ENCODE assay signal across 20 mouse cellular contexts in the genomic region with DNA sequence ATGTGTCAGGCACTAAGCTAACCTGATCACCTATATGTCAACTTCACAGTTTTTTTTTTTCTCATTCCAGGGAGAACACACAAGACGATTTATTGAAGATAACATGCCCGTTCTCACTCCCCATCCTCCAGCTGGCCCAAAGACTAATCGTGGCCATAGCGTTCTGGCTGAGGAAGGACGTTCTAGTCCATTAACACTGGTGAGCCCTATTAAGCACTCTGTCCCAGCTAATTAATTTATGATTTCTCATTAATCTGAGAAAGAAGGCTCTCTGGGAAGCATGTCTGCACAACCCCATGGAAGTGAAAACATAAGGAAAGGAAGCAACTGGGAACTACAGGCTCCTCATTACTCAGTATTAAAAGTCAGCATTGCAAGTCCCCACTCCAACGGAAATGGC. TPM values are rescaled to one million over a fixed set of nuclear protein-coding genes. Genes with fewer than 3 reads are reported as not detected.
"Had no signal": no experiment of that assay in that cellular context is flagged by ENCODE, and none has a peak within 500 bp of the region (broad histone marks: within the 10 kb centered on the region; RNA-seq: fewer than 3 reads in every experiment).

No protein-coding gene starts in this region.

- H3K27me3 ChIP-seq: midbrain, embryonic 12.5 days; neural tube, embryonic 12.5 days; neural tube, embryonic 15.5 days had no signal

- H3K4me2 ChIP-seq: lung, embryonic 14.5 days; midbrain, embryonic 12.5 days; neural tube, embryonic 12.5 days; neural tube, embryonic 15.5 days had no signal

- DNase-seq: lung, adult 18-20 months; lung, embryonic 14.5 days; lung, postnatal 10 days; lung, postnatal 4 days; midbrain, embryonic 14.5 days; retina, postnatal 1 day; right cerebral cortex, adult 18-20 months; right cerebral cortex, postnatal 25 days; right cerebral cortex, postnatal 4 days; spleen, adult 18-20 months; thymus, adult 18-20 months; thymus, postnatal 14 days; thymus, postnatal 36 days had no signal

- H3K9ac ChIP-seq: lung, embryonic 14.5 days; midbrain, embryonic 12.5 days; neural tube, embryonic 12.5 days; neural tube, embryonic 15.5 days had no signal

- H3K9me3 ChIP-seq: midbrain, embryonic 10.5 days; midbrain, embryonic 12.5 days; neural tube, embryonic 12.5 days; neural tube, embryonic 15.5 days had no signal

- H3K4me3 ChIP-seq: midbrain, embryonic 10.5 days; midbrain, embryonic 12.5 days; myocyte; neural tube, embryonic 12.5 days; neural tube, embryonic 15.5 days had no signal

- H3K36me3 ChIP-seq: midbrain, embryonic 10.5 days; midbrain, embryonic 12.5 days; neural tube, embryonic 12.5 days; neural tube, embryonic 15.5 days had no signal

- H3K27ac ChIP-seq: midbrain, embryonic 10.5 days; midbrain, embryonic 12.5 days; neural tube, embryonic 12.5 days; neural tube, embryonic 15.5 days had no signal

- H3K4me1 ChIP-seq: midbrain, embryonic 10.5 days had no signal

- ATAC-seq: midbrain, embryonic 16.5 days had no signal

RNA-seq across cellular contexts. Expression of gene Erich3, which starts 41.1 kb away (rescaled TPM):
- polyA plus RNA-seq: lung, embryonic 14.5 days; myocyte; small intestine, adult 2 months had no signal
